Mouse (Mus musculus): ENCODE measurements around the gene Plxna2. TPM values are rescaled to one million over a fixed set of nuclear protein-coding genes. Genes with fewer than 3 reads are reported as not detected.

The Plxna2 gene
- total RNA-seq, 4 experiments from 2014 or later = 7.6 to 13.4 (median 10.7) TPM

- no peak for DNase-seq
These were observed 210.3 kb downstream of the Plxna2 start for GRCm38 (mm10) chr1:194828316-194828715.

- no peak for DNase-seq
These were observed 217.2 kb downstream of the Plxna2 start for GRCm38 (mm10) chr1:194835238-194835637.

- no peak for DNase-seq
These were observed 218.2 kb downstream of the Plxna2 start for GRCm38 (mm10) chr1:194836182-194836581.

- no peak for DNase-seq
These were observed 218.7 kb downstream of the Plxna2 start for GRCm38 (mm10) chr1:194836671-194837070.

GRCm38 (mm10) chr1:194839230-194839910, 221.4 kb downstream of the Plxna2 start:
- DNase-seq = no peak

- DNase-seq = no peak
These were observed 225.0 kb downstream of the Plxna2 start for GRCm38 (mm10) chr1:194843020-194843419.

- DNase-seq = no peak
These were observed 229.0 kb downstream of the Plxna2 start for GRCm38 (mm10) chr1:194847014-194847413.

- DNase-seq = no peak
These were observed 233.4 kb downstream of the Plxna2 start for GRCm38 (mm10) chr1:194851242-194852064.

- no peak for DNase-seq
These were observed 234.0 kb downstream of the Plxna2 start for GRCm38 (mm10) chr1:194852065-194852358.

Small RNA genes within 50 kb of the gene (microRNA-seq; reads per million reads assigned to microRNA genes)
- 1.2 to 2.0 reads per million in 2 experiments for gene Mir3962
